Mouse (Mus musculus) midbrain, embryonic 14.5 days (tissue): Measurements from ENCODE around the gene Wbp11. TPM values are rescaled to one million over a fixed set of nuclear protein-coding genes. Genes with fewer than 3 reads are reported as not detected.

Source experiments
- ATAC-seq: fragments of 200-750 bp; cut with Nextera tagmentation; 2 replicates; pipeline ENCODE4 v1.8.0; 2017; ENCODE audit warnings: moderate number of reproducible peaks, moderate library complexity; ENCODE audit not compliant: low FRiP score, low TSS enrichment
- DNase-seq: peaks from one replicate; pipeline ENCODE4 v3.0.0-alpha.2; 2015
- H3K27ac ChIP-seq: fragments of 300-500 bp; sonication (generic); replicated peaks from 2 replicates; pipeline ENCODE4 v1.5.1; 2014; ENCODE audit warnings: mild to moderate bottlenecking, low read depth, low read length, moderate library complexity
- H3K27me3 ChIP-seq: fragments of 300-500 bp; sonication (generic); 2 replicates; pipeline ENCODE4 v1.6.1; 2014; ENCODE audit warnings: low read length, control low read depth, mixed read lengths; ENCODE audit not compliant: control insufficient read depth, insufficient read depth
- H3K36me3 ChIP-seq: fragments of 300-500 bp; sonication (generic); 2 replicates; pipeline ENCODE4 v1.6.1; 2014; ENCODE audit warnings: low read length, control low read depth; ENCODE audit not compliant: control insufficient read depth, insufficient read depth
- H3K4me1 ChIP-seq: fragments of 300-500 bp; sonication (generic); 2 replicates; pipeline ENCODE4 v1.6.1; 2014; ENCODE audit warnings: mild to moderate bottlenecking, antibody characterized with exemption, low read length, control low read depth; ENCODE audit not compliant: control insufficient read depth, insufficient read depth
- H3K4me2 ChIP-seq: fragments of 300-500 bp; sonication (generic); 2 replicates; pipeline ENCODE4 v1.6.1; 2014; ENCODE audit warnings: mild to moderate bottlenecking, low read length, moderate library complexity
- H3K4me3 ChIP-seq: fragments of 300-500 bp; sonication (generic); replicated peaks from 2 replicates; pipeline ENCODE4 v1.5.1; 2014; ENCODE audit warnings: low read depth, low read length
- H3K9ac ChIP-seq: fragments of 300-500 bp; sonication (generic); replicated peaks from 2 replicates; pipeline ENCODE4 v1.6.1; 2014; ENCODE audit warnings: mild to moderate bottlenecking, low read length, moderate library complexity
- H3K9me3 ChIP-seq: fragments of 300-500 bp; sonication (generic); 2 replicates; pipeline ENCODE4 v1.6.1; 2016; ENCODE audit warnings: low read length, control low read depth, mixed read lengths; ENCODE audit not compliant: control insufficient read depth
- WGBS: fragments of 180-500 bp; shearing (Covaris S2); extraction: QIAGEN DNeasy Blood & Tissue Kit; methylation state at CpG from one replicate; pipeline ENCODE4 v1.1.7; 2014; 5-methylcytosine and 5-hydroxymethylcytosine counted together
- polyA plus RNA-seq: library from polyadenylated mRNA; unstranded; fragments of >200 nt; fragmentation: Nextera tagmentation; extraction: Ambion mirVana; gene quantifications from 2 replicates; pipeline ENCODE4 v1.2.1, GENCODE M21; 2014

Wbp11 gene
- polyA plus RNA-seq, 1 experiment from 2014 or later = 88.1 TPM

- no peaks in the 10 kb centered on the region for H3K36me3 ChIP-seq
- no peak within 1 kb of the TSS for H3K9ac ChIP-seq
- no peak within 1 kb of the TSS for H3K27ac ChIP-seq
- ATAC-seq = no peak
- 79% methylated on average over 18 of the region's 18 CpGs for WGBS
- no peaks in the 10 kb centered on the region for H3K27me3 ChIP-seq
- no peak within 1 kb of the TSS for H3K4me3 ChIP-seq
- no peak within 1 kb of the TSS for H3K4me2 ChIP-seq
- H3K4me1 ChIP-seq = no peaks in the 10 kb centered on the region
- DNase-seq = no peak
- H3K9me3 ChIP-seq = no peaks in the 10 kb centered on the region
Measured at GRCm38 (mm10) chr6:136857186-136857872, 29.3 kb upstream of the Wbp11 start, which contains the start of gene Art4. Gene Art4, minus strand, starts transcription at chr6:136857733.

- H3K4me2 ChIP-seq = no peak overlapping the region
- no peak overlapping the region for H3K27ac ChIP-seq
- no peak for DNase-seq
- H3K4me1 ChIP-seq = no peaks in the 10 kb centered on the region
- H3K36me3 ChIP-seq = no peaks in the 10 kb centered on the region
- 74% methylated on average over 14 of the region's 14 CpGs for WGBS
- H3K9ac ChIP-seq = no peak overlapping the region
- H3K4me3 ChIP-seq = no peak overlapping the region
- H3K9me3 ChIP-seq = no peaks in the 10 kb centered on the region
- ATAC-seq = no peak
- no peaks in the 10 kb centered on the region for H3K27me3 ChIP-seq
Measured at GRCm38 (mm10) chr6:136856071-136856636, 28.1 kb upstream of the Wbp11 start.

- H3K36me3 ChIP-seq = no peaks in the 10 kb centered on the region
- no peaks in the 10 kb centered on the region for H3K9me3 ChIP-seq
- no peak for ATAC-seq
- DNase-seq = no peak
- H3K27me3 ChIP-seq = no peaks in the 10 kb centered on the region
- H3K4me3 ChIP-seq = no peak overlapping the region
- H3K4me1 ChIP-seq = no peaks in the 10 kb centered on the region
- H3K9ac ChIP-seq = no peak overlapping the region
- no peak overlapping the region for H3K4me2 ChIP-seq
- WGBS = 75% methylated on average over 2 of the region's 2 CpGs
- H3K27ac ChIP-seq = no peak overlapping the region
Measured at GRCm38 (mm10) chr6:136855183-136855582, 27.1 kb upstream of the Wbp11 start.

GRCm38 (mm10) chr6:136854361-136854781 is 26.3 kb upstream of the Wbp11 start:
- H3K9me3 ChIP-seq = no peaks in the 10 kb centered on the region
- no peaks in the 10 kb centered on the region for H3K27me3 ChIP-seq
- no peaks in the 10 kb centered on the region for H3K4me1 ChIP-seq
- no peak overlapping the region for H3K9ac ChIP-seq
- H3K4me2 ChIP-seq = no peak overlapping the region
- WGBS = 90% methylated on average over 11 of the region's 11 CpGs
- H3K4me3 ChIP-seq = no peak overlapping the region
- H3K36me3 ChIP-seq = no peaks in the 10 kb centered on the region
- no peak for ATAC-seq
- H3K27ac ChIP-seq = no peak overlapping the region
- no peak for DNase-seq

- no peaks in the 10 kb centered on the region for H3K36me3 ChIP-seq
- no peaks in the 10 kb centered on the region for H3K27me3 ChIP-seq
- WGBS = 61% methylated on average over 3 of the region's 3 CpGs
- no peaks in the 10 kb centered on the region for H3K4me1 ChIP-seq
- H3K4me3 ChIP-seq = no peak overlapping the region
- H3K9ac ChIP-seq = no peak overlapping the region
- H3K9me3 ChIP-seq = no peaks in the 10 kb centered on the region
- no peak overlapping the region for H3K27ac ChIP-seq
- no peak for DNase-seq
- no peak for ATAC-seq
- no peak overlapping the region for H3K4me2 ChIP-seq
Measured at GRCm38 (mm10) chr6:136852762-136853161, 24.7 kb upstream of the Wbp11 start.

GRCm38 (mm10) chr6:136852348-136852747 is 24.3 kb upstream of the Wbp11 start:
- Histone ChIP-seq H3K9me3 (no peaks in the 10 kb centered on the region), H3K27ac (no peak overlapping the region), H3K9ac (no peak overlapping the region), H3K27me3 (no peaks in the 10 kb centered on the region), H3K36me3 (no peaks in the 10 kb centered on the region), H3K4me1 (no peaks in the 10 kb centered on the region), H3K4me2 (no peak overlapping the region), H3K4me3 (no peak overlapping the region)
- ATAC-seq = no peak
- 87% methylated on average over 4 of the region's 4 CpGs for WGBS
- no peak for DNase-seq

- no peaks in the 10 kb centered on the region for H3K4me1 ChIP-seq
- H3K4me3 ChIP-seq = no peak overlapping the region
- no peak overlapping the region for H3K27ac ChIP-seq
- no peak for DNase-seq
- no peaks in the 10 kb centered on the region for H3K36me3 ChIP-seq
- no peaks in the 10 kb centered on the region for H3K27me3 ChIP-seq
- no peak for ATAC-seq
- H3K4me2 ChIP-seq = no peak overlapping the region
- 80% methylated on average over 6 of the region's 6 CpGs for WGBS
- no peaks in the 10 kb centered on the region for H3K9me3 ChIP-seq
- H3K9ac ChIP-seq = no peak overlapping the region
Measured at GRCm38 (mm10) chr6:136850267-136850666, 22.2 kb upstream of the Wbp11 start.

- Histone ChIP-seq H3K36me3 (no peaks in the 10 kb centered on the region), H3K4me1 (no peaks in the 10 kb centered on the region), H3K4me3 (no peak overlapping the region), H3K27ac (no peak overlapping the region), H3K27me3 (no peaks in the 10 kb centered on the region), H3K9ac (no peak overlapping the region), H3K4me2 (no peak overlapping the region), H3K9me3 (no peaks in the 10 kb centered on the region)
- ATAC-seq (no peak), DNase-seq (no peak)
- WGBS = 83% methylated on average over 5 of the region's 5 CpGs
Measured at GRCm38 (mm10) chr6:136848971-136849370, 20.9 kb upstream of the Wbp11 start.

- H3K4me3 ChIP-seq = no peak overlapping the region
- H3K27ac ChIP-seq = no peak overlapping the region
- no peaks in the 10 kb centered on the region for H3K9me3 ChIP-seq
- H3K27me3 ChIP-seq = no peaks in the 10 kb centered on the region
- DNase-seq (no peak), ATAC-seq (no peak)
- WGBS = 86% methylated on average over 8 of the region's 8 CpGs
- no peaks in the 10 kb centered on the region for H3K4me1 ChIP-seq
- H3K4me2 ChIP-seq = no peak overlapping the region
- no peaks in the 10 kb centered on the region for H3K36me3 ChIP-seq
- no peak overlapping the region for H3K9ac ChIP-seq
Measured at GRCm38 (mm10) chr6:136848399-136848798, 20.4 kb upstream of the Wbp11 start.
